Mouse (Mus musculus) stomach, postnatal 0 days (tissue): ENCODE measurements at regions not wholly inside any gene's neighbourhood (a gene's known extent, or its start where the extent isn't known, plus 50 kb on each side); places are given as distances from the start of the nearest gene placed in this dataset.

Experiments used
- ATAC-seq: fragments of 200-750 bp; cut with Nextera tagmentation; 2 replicates; pipeline ENCODE4 v1.8.0; 2017; ENCODE audit not compliant: low FRiP score, low TSS enrichment
- DNase-seq: peaks from one replicate; pipeline ENCODE4 v3.0.0-alpha.2; 2016; ENCODE audit warnings: low spot score
- H3K27ac ChIP-seq: fragments of 300-500 bp; sonication (generic); replicated peaks from 2 replicates; pipeline ENCODE4 v1.5.1; 2014; ENCODE audit warnings: mild to moderate bottlenecking, control low read depth
- H3K27me3 ChIP-seq: fragments of 300-500 bp; sonication (generic); 2 replicates; pipeline ENCODE4 v1.6.1; 2014; ENCODE audit warnings: low read length; ENCODE audit not compliant: control insufficient read depth, insufficient read depth
- H3K36me3 ChIP-seq: fragments of 300-500 bp; sonication (generic); 2 replicates; pipeline ENCODE4 v1.6.1; 2014; ENCODE audit warnings: low read length, mixed read lengths; ENCODE audit not compliant: control insufficient read depth, insufficient read depth
- H3K4me1 ChIP-seq: fragments of 300-500 bp; sonication (generic); replicated peaks from 2 replicates; pipeline ENCODE4 v1.6.1; 2014; ENCODE audit warnings: antibody characterized with exemption; ENCODE audit not compliant: control insufficient read depth, insufficient read depth
- H3K4me2 ChIP-seq: fragments of 300-500 bp; sonication (generic); replicated peaks from 2 replicates; pipeline ENCODE4 v1.6.1; 2014; ENCODE audit warnings: low read depth, mild to moderate bottlenecking, control low read depth, moderate library complexity
- H3K4me3 ChIP-seq: fragments of 300-500 bp; sonication (generic); 2 replicates; pipeline ENCODE4 v1.5.1; 2014; ENCODE audit warnings: low read depth, low read length, control low read depth
- H3K9ac ChIP-seq: fragments of 300-500 bp; sonication (generic); 2 replicates; pipeline ENCODE4 v1.6.1; 2014; ENCODE audit warnings: mild to moderate bottlenecking, low read length, control low read depth, mixed read lengths
- H3K9me3 ChIP-seq: fragments of 300-500 bp; sonication (generic); 2 replicates; pipeline ENCODE4 v1.6.1; 2016; ENCODE audit warnings: low read length; ENCODE audit not compliant: control insufficient read depth
- CTCF ChIP-seq: IDR thresholded peaks from 2 replicates; pipeline ENCODE4 v1.5.1; 2016; ENCODE audit warnings: antibody characterized with exemption, low read depth, mild to moderate bottlenecking, moderate library complexity
- EP300 ChIP-seq: optimal IDR thresholded peaks from 2 replicates; pipeline ENCODE3; 2016; ENCODE audit warnings: antibody characterized with exemption
- WGBS: fragments of 180-500 bp; shearing (Covaris S2); extraction: QIAGEN DNeasy Blood & Tissue Kit; methylation state at CpG from one replicate; pipeline ENCODE4 v1.1.7; 2014; 5-methylcytosine and 5-hydroxymethylcytosine counted together

DNA sequence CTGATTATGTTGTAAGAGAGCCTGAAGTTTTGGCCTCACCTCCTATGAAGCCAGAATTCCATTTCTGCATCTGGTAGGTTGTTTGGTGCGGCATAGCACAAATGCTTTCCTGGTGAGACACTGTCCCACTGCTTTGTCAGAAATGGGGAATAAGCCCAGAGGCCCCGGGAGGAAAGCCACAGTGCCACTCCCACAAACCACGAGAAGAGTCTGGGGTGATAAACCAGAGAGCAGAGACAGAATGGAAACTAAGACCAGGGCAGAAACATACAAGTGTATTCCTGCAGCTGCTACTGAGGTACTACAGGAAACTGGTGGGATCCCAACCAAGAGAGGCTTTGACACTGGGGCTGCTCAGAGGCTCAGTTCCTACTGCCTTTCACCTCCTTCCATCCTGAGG lies 123.6 kb downstream of the Cyp26a1 start:
- 46% methylated on average over 3 of the region's 3 CpGs for WGBS
- ATAC-seq: no peak

DNA sequence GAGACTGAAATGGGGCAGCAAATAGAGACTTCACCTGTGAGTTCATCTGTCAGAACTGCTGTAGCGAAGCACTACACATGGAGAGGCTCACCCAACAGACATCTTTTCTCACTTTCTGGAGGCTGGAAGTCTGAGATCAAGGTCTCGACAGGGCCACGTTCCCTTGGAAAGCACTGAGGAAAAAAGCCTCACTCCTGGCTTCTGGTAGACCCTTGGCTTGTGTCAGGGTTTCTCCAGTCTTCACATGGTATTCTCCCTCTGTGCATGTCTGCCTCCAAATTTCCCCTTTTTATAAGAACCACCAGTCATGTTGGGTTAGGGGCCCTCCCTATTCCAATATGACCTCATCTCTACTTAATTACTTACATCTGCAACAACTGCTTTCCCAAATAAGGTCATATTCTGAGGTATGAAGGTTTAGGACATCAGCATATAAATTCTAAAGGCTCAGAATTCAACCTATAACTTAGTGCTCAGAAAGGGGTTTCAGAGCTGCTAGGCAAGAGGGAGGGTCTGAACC lies 124.1 kb downstream of the Cyp26a1 start:
- ATAC-seq (no peak), DNase-seq (no peak)
- 71% methylated on average over 3 of the region's 3 CpGs for WGBS
- Histone ChIP-seq H3K9ac (no peak overlapping the region), H3K4me1 (no peaks in the 10 kb centered on the region), H3K9me3 (no peaks in the 10 kb centered on the region), H3K27me3 (no peaks in the 10 kb centered on the region), H3K36me3 (no peaks in the 10 kb centered on the region), H3K4me2 (no peak overlapping the region), H3K27ac (no peak overlapping the region), H3K4me3 (no peak overlapping the region)
- TF ChIP-seq CTCF: no peak
- no peak for TF ChIP-seq EP300

More for the DNA sequence above, 123.6 kb downstream of the Cyp26a1 start:
- no peak overlapping the region for H3K9ac ChIP-seq
- no peaks in the 10 kb centered on the region for H3K9me3 ChIP-seq
- H3K4me1 ChIP-seq: no peaks in the 10 kb centered on the region
- TF ChIP-seq EP300: no peak
- TF ChIP-seq CTCF: no peak
- no peak for DNase-seq
- H3K27ac ChIP-seq: no peak overlapping the region
- no peak overlapping the region for H3K4me3 ChIP-seq
- H3K4me2 ChIP-seq: no peak overlapping the region
- no peaks in the 10 kb centered on the region for H3K36me3 ChIP-seq
- no peaks in the 10 kb centered on the region for H3K27me3 ChIP-seq

DNA sequence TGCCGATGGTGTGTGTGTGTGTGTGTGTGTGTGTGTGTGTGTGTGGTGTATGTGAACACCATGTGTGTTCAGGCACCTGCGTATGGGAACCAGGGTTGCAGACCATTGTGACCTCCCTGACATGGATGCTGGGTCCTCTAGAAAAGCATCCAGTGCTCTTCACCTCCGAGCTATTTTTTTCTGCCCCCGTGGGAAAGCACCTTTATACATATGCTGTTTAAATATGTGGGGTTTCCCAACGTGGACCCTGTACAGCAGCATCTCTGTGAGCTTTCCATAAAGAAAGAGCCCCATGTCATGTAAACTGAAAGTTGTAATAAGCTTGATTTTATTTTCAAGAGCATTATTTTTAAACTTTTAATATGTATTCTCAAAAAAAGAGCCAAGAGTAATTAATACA lies 126.6 kb downstream of the Cyp26a1 start:
- no peak for ATAC-seq
- 74% methylated on average over 5 of the region's 5 CpGs for WGBS
- H3K9me3 ChIP-seq: no peaks in the 10 kb centered on the region

DNA sequence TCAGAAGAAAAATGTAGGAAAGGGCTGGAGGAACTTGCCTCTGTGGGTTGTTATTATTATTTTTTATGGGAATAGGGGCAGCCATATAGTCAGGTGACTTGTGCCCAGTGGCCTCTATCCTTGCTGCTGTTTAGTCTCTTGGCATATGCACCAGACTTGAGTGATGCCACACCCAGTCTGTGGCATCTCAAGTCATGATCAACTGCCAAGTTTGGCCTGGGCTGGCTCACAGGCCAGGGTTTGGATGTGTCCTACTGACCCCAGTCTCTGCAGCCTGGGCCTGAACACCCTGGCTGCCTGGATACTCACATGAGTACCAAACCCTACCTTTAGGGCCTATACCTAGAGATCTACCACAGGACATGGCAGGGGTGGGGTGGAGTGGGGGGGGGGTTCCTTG lies 133.8 kb downstream of the Cyp26a1 start:
- Histone ChIP-seq H3K9ac (no peak overlapping the region), H3K36me3 (no peaks in the 10 kb centered on the region), H3K9me3 (no peaks in the 10 kb centered on the region), H3K27me3 (no peaks in the 10 kb centered on the region), H3K27ac (no peak overlapping the region), H3K4me3 (no peak overlapping the region), H3K4me1 (no peaks in the 10 kb centered on the region), H3K4me2 (no peak overlapping the region)
- ATAC-seq (no peak), DNase-seq (no peak)
- TF ChIP-seq CTCF (no peak), EP300 (no peak)

More for the DNA sequence above, 126.6 kb downstream of the Cyp26a1 start:
- H3K27me3 ChIP-seq: no peaks in the 10 kb centered on the region
- H3K36me3 ChIP-seq: no peaks in the 10 kb centered on the region
- no peak overlapping the region for H3K4me3 ChIP-seq
- H3K27ac ChIP-seq: no peak overlapping the region
- no peaks in the 10 kb centered on the region for H3K4me1 ChIP-seq
- no peak overlapping the region for H3K4me2 ChIP-seq
- no peak for TF ChIP-seq CTCF
- no peak for TF ChIP-seq EP300
- no peak overlapping the region for H3K9ac ChIP-seq
- no peak for DNase-seq

DNA sequence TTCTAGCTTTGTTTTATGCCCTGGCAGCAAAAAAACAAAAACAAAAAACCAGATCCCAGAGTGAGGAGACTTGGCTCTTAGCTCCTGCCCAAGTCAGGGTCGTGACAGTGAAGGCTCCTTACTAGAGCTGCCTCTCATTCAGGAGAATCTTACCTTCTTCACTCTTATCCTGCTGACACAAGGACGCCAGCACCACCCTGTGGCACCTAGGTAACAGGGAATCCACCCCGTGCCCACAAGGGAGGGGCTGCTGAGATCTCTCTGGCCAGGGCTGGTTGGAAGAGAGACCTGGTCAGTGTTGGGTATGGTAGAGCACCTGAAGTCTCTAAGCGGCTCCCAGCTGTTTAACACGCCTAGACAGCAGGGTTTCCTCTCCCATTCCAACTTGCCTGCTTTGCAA lies 139.3 kb downstream of the Cyp26a1 start:
- 36% methylated on average over 5 of the region's 5 CpGs for WGBS
- H3K9ac ChIP-seq: no peak overlapping the region
- H3K27ac ChIP-seq: no peak overlapping the region
- H3K9me3 ChIP-seq: no peaks in the 10 kb centered on the region
- TF ChIP-seq EP300: no peak
- TF ChIP-seq CTCF: peak; percentile 41
- no peaks in the 10 kb centered on the region for H3K36me3 ChIP-seq
- no peak overlapping the region for H3K4me2 ChIP-seq
- ATAC-seq: no peak
- no peaks in the 10 kb centered on the region for H3K4me1 ChIP-seq
- no peaks in the 10 kb centered on the region for H3K27me3 ChIP-seq
- no peak for DNase-seq
- H3K4me3 ChIP-seq: no peak overlapping the region
